Mouse (Mus musculus): Measurements from ENCODE around the gene Tle3.

- TF ChIP-seq CTCF (IDR thresholded peaks at IDR 0.05; ENCODE audit: borderline replicate concordance, insufficient read depth, low read length) (no peak), POLR2A (IDR thresholded peaks at IDR 0.05; ENCODE audit: low read depth, low read length) (no peak)
These were observed 16.7 kb downstream of the Tle3 start for GRCm38 (mm10) chr9:61388689-61389403.

Data from embryonic fibroblast, embryonic 13.5 days (primary cell).